Mouse (Mus musculus): ENCODE results near the gene Disc1. TPM values are rescaled to one million over a fixed set of nuclear protein-coding genes. Genes with fewer than 3 reads are reported as not detected.

Disc1 gene
- polyA plus RNA-seq, 1 experiment from 2014 or later = 0.19 TPM

DNA sequence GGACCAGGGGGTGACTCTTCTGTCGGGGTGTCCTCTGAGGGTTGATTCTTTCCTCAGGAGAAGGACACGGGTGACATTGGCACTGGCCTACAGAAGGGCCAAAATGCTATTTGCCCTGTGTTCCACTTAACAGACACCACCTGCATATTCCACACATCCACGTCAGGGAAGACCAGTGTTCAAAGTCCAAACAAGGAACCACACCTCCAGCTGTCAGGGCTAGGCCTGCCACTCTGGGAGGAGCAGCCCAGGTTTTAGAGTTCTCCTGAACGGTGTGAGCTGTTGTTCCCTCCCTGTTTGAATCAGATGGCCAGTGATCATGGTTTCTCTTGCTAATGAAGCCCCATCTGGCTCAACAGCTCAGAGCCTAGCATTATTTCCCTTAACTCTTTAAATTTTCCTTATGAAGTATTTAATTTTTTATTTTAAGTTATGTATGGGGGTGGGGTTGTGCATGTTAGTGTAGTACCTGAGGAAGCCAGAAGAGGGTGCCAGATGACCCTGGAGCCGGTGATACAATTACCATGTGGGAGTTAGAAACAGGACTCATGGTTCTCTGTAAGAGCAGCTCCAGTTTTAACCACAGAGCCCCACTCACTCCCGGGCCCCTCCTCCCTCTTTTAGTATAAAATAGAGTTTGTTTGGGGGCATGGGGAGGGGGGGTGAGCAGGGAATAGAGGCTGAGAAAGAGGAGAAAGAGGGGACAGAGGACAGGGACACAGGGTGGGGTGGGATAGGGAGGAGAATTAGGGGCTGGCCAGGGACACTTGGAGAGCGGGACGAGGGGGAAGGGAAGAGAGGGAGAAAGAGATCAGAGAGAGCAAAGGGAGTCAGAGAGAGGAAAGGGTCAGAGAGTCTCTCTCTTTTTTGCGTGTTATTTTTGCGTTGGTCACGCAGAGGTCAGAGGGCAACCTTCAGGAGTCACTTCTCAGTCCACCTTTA lies 111.8 kb downstream of the Disc1 start:
- Histone ChIP-seq H3K36me3 (replicated peaks; ENCODE audit: insufficient read depth, low read length) (no peaks in the 10 kb centered on the region), H3K27ac (ENCODE audit: low read depth) (no peak overlapping the region), H3K4me1 (ENCODE audit: insufficient read depth) (0 out of 2 replicates have a peak, but pooled peaks cover 4% of the 10 kb centered on the region), H3K4me2 (ENCODE audit: low read depth, low read length) (no peak overlapping the region), H3K9ac (replicated peaks) (no peak overlapping the region), H3K4me3 (ENCODE audit: low read depth, low read length) (no peak overlapping the region), H3K9me3 (ENCODE audit: low read length) (no peaks in the 10 kb centered on the region), H3K27me3 (ENCODE audit: insufficient read depth, low read length) (no peaks in the 10 kb centered on the region)
- WGBS (ENCODE audit: insufficient replicate concordance) = 70% methylated on average over 11 of the region's 11 CpGs
- ATAC-seq (peak; percentile 78), DNase-seq (peak; percentile 59)
- TF ChIP-seq CTCF (IDR thresholded peaks at IDR 0.05; ENCODE audit: low read depth) (peak; percentile 70), EP300 (IDR thresholded peaks at IDR 0.05; ENCODE audit: low read depth) (no peak)

DNA sequence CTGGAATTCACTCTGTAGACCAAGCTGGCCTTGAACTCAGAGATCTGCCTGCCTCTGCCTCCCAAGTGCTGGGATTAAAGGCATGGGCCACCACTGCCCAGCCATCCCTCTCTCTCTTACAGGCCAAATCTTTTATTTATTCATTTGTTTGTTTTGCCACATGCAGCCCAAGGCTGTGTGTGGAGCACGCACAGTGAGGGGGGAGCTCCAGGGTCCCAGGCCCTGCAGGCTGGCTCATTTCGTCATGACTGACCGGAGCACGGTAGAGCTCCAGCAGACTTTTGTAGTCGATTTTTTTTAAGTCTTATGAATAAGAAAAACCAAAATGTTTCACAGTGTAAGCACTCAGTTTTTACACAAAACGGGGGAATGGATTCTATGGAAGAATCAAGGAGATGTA lies 112.5 kb downstream of the Disc1 start:
- Histone ChIP-seq H3K4me3 (ENCODE audit: low read depth, low read length) (no peak overlapping the region), H3K36me3 (replicated peaks; ENCODE audit: insufficient read depth, low read length) (no peaks in the 10 kb centered on the region), H3K4me2 (ENCODE audit: low read depth, low read length) (no peak overlapping the region), H3K9ac (replicated peaks) (no peak overlapping the region), H3K9me3 (ENCODE audit: low read length) (no peaks in the 10 kb centered on the region), H3K27me3 (ENCODE audit: insufficient read depth, low read length) (no peaks in the 10 kb centered on the region), H3K4me1 (ENCODE audit: insufficient read depth) (0 out of 2 replicates have a peak, but pooled peaks cover 4% of the 10 kb centered on the region), H3K27ac (ENCODE audit: low read depth) (no peak overlapping the region)
- ATAC-seq (no peak), DNase-seq (no peak)
- no peak for TF ChIP-seq EP300 (IDR thresholded peaks at IDR 0.05; ENCODE audit: low read depth)
- TF ChIP-seq CTCF (IDR thresholded peaks at IDR 0.05; ENCODE audit: low read depth) = no peak
- WGBS (ENCODE audit: insufficient replicate concordance) = 83% methylated on average over 6 of the region's 6 CpGs

DNA sequence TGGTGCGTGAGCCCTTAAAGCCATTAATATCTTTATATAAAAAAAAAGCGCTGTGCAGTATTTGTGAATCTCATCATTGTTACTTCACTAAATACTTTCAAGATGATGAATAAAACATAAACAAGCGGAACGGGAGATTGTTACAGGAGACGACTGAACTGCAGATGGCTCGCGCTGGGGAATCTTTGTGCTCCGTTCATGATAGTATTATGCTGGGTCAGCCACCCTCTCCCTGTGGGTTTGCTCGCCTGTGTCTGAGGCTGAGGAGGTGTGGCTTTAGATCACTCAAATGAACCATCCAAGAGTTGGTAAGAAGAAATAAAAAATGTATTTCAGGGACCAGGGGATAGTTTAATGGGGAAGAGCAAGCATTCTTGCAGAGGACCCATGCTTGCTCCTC lies 113.0 kb downstream of the Disc1 start:
- no peak for TF ChIP-seq CTCF (IDR thresholded peaks at IDR 0.05; ENCODE audit: low read depth)
- no peak for TF ChIP-seq EP300 (IDR thresholded peaks at IDR 0.05; ENCODE audit: low read depth)
- WGBS (ENCODE audit: insufficient replicate concordance) = 90% methylated on average over 9 of the region's 9 CpGs
- no peaks in the 10 kb centered on the region for H3K9me3 ChIP-seq (ENCODE audit: low read length)
- H3K36me3 ChIP-seq (replicated peaks; ENCODE audit: insufficient read depth, low read length) = no peaks in the 10 kb centered on the region
- H3K4me2 ChIP-seq (ENCODE audit: low read depth, low read length) = no peak overlapping the region
- H3K27ac ChIP-seq (ENCODE audit: low read depth) = no peak overlapping the region
- ATAC-seq = no peak
- no peak overlapping the region for H3K4me3 ChIP-seq (ENCODE audit: low read depth, low read length)
- no peak for DNase-seq
- H3K4me1 ChIP-seq (ENCODE audit: insufficient read depth) = 0 out of 2 replicates have a peak, but pooled peaks cover 4% of the 10 kb centered on the region
- H3K9ac ChIP-seq (replicated peaks) = no peak overlapping the region
- H3K27me3 ChIP-seq (ENCODE audit: insufficient read depth, low read length) = no peaks in the 10 kb centered on the region

GRCm38 (mm10) chr8:125169628-125170027 lies 115.6 kb downstream of the Disc1 start:
- no peak overlapping the region for H3K9ac ChIP-seq (replicated peaks)
- H3K4me2 ChIP-seq (ENCODE audit: low read depth, low read length) = no peak overlapping the region
- no peak overlapping the region for H3K4me3 ChIP-seq (ENCODE audit: low read depth, low read length)
- 69% methylated on average over 3 of the region's 3 CpGs for WGBS (ENCODE audit: insufficient replicate concordance)
- H3K36me3 ChIP-seq (replicated peaks; ENCODE audit: insufficient read depth, low read length) = no peaks in the 10 kb centered on the region
- no peak for ATAC-seq
- H3K27ac ChIP-seq (ENCODE audit: low read depth) = no peak overlapping the region
- H3K9me3 ChIP-seq (ENCODE audit: low read length) = no peaks in the 10 kb centered on the region
- H3K27me3 ChIP-seq (ENCODE audit: insufficient read depth, low read length) = no peaks in the 10 kb centered on the region
- DNase-seq = no peak
- TF ChIP-seq CTCF (IDR thresholded peaks at IDR 0.05; ENCODE audit: low read depth) (no peak), EP300 (IDR thresholded peaks at IDR 0.05; ENCODE audit: low read depth) (no peak)
- H3K4me1 ChIP-seq (ENCODE audit: insufficient read depth) = 0 out of 2 replicates have a peak, but pooled peaks cover 4% of the 10 kb centered on the region

GRCm38 (mm10) chr8:125171531-125171930 lies 117.5 kb downstream of the Disc1 start:
- no peaks in the 10 kb centered on the region for H3K27me3 ChIP-seq (ENCODE audit: insufficient read depth, low read length)
- ATAC-seq (no peak), DNase-seq (no peak)
- no peaks in the 10 kb centered on the region for H3K9me3 ChIP-seq (ENCODE audit: low read length)
- no peak overlapping the region for H3K27ac ChIP-seq (ENCODE audit: low read depth)
- no peak overlapping the region for H3K9ac ChIP-seq (replicated peaks)
- 0 out of 2 replicates have a peak, but pooled peaks cover 4% of the 10 kb centered on the region for H3K4me1 ChIP-seq (ENCODE audit: insufficient read depth)
- TF ChIP-seq CTCF (IDR thresholded peaks at IDR 0.05; ENCODE audit: low read depth) (no peak), EP300 (IDR thresholded peaks at IDR 0.05; ENCODE audit: low read depth) (no peak)
- H3K4me3 ChIP-seq (ENCODE audit: low read depth, low read length) = no peak overlapping the region
- H3K36me3 ChIP-seq (replicated peaks; ENCODE audit: insufficient read depth, low read length) = no peaks in the 10 kb centered on the region
- H3K4me2 ChIP-seq (ENCODE audit: low read depth, low read length) = no peak overlapping the region
- 72% methylated on average over 2 of the region's 2 CpGs for WGBS (ENCODE audit: insufficient replicate concordance)

DNA sequence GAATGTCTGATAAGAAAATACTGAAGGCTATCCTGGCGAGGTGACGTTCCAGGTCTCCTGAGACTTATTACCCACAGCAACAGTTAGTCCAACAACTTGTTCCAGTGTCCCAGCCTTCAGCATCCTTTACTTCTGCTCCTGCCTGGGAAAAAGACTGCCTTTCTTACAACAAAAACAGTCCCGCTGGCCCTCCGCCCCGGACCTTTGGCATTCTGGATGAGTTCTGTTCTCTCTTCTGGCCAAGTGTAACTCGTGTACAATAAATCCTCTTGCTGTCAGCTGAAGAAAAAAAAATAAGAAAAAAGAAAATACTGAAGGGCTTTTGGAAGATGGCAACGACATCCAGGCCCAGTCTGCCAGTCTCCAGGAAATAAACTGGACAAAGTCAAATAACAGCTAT lies 120.2 kb downstream of the Disc1 start:
- no peaks in the 10 kb centered on the region for H3K27me3 ChIP-seq (ENCODE audit: insufficient read depth, low read length)
- no peak overlapping the region for H3K27ac ChIP-seq (ENCODE audit: low read depth)
- H3K9ac ChIP-seq (replicated peaks) = no peak overlapping the region
- ATAC-seq (no peak), DNase-seq (no peak)
- H3K9me3 ChIP-seq (ENCODE audit: low read length) = no peaks in the 10 kb centered on the region
- no peaks in the 10 kb centered on the region for H3K36me3 ChIP-seq (replicated peaks; ENCODE audit: insufficient read depth, low read length)
- H3K4me2 ChIP-seq (ENCODE audit: low read depth, low read length) = no peak overlapping the region
- H3K4me3 ChIP-seq (ENCODE audit: low read depth, low read length) = no peak overlapping the region
- H3K4me1 ChIP-seq (ENCODE audit: insufficient read depth) = no peaks in the 10 kb centered on the region
- TF ChIP-seq CTCF (IDR thresholded peaks at IDR 0.05; ENCODE audit: low read depth) (no peak), EP300 (IDR thresholded peaks at IDR 0.05; ENCODE audit: low read depth) (no peak)
- 71% methylated on average over 7 of the region's 7 CpGs for WGBS (ENCODE audit: insufficient replicate concordance)

Data from liver, postnatal 0 days (tissue).